Mouse (Mus musculus) brain, embryonic 14.5 days (tissue): ENCODE data around the gene Asb6.

Source experiments
- CTCF ChIP-seq: fragments of 200-500 bp; IDR thresholded peaks from 2 replicates; pipeline ENCODE4 v1.5.1; 2012; ENCODE audit warnings: inconsistent platforms, mild to moderate bottlenecking, moderate library complexity, borderline replicate concordance; ENCODE audit not compliant: insufficient read depth, insufficient read length; ENCODE audit errors: extremely low read depth
- POLR2A ChIP-seq: fragments of 200-500 bp; IDR thresholded peaks from 2 replicates; pipeline ENCODE4 v1.6.1; 2012; ENCODE audit warnings: mild to moderate bottlenecking, inconsistent platforms, borderline replicate concordance; ENCODE audit not compliant: poor library complexity, insufficient read depth, insufficient read length, severe bottlenecking; ENCODE audit errors: extremely low read depth

DNA sequence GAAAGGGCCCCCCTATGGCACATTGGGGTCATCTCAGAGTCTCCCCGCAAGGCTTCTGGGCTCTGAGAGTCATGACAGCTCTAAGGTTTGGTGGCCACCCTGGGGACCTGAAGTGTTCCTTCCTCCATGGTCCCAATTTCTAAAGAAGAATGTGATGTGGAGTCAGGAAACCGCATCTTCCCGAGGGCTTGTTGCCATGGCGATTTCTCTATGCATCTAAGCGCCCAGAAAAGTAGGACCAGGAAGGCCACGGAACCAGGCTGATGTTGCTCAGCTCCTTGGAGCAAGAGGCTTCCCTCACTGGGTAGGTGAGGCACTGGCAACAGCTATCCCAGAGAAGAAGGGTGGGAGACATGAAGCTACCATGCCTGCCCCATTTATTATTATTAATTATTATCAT is 26.9 kb upstream of the Asb6 start:
- no peak for TF ChIP-seq CTCF
- TF ChIP-seq POLR2A = no peak
